Mouse (Mus musculus) spleen, postnatal 4 days (tissue): ENCODE data around the gene Gm8677.
"Not testable (repeated sequence)": the region's sequence is repeated elsewhere in the genome, so short reads cannot be mapped to it uniquely, and the experiment has no call there.

Experiments
- DNase-seq, 2 experiments: peaks; one replicate each; pipeline ENCODE4 v3.0.0; 2022; ENCODE audit warnings: low spot score in 2 of 2

Gm8677 gene

DNA sequence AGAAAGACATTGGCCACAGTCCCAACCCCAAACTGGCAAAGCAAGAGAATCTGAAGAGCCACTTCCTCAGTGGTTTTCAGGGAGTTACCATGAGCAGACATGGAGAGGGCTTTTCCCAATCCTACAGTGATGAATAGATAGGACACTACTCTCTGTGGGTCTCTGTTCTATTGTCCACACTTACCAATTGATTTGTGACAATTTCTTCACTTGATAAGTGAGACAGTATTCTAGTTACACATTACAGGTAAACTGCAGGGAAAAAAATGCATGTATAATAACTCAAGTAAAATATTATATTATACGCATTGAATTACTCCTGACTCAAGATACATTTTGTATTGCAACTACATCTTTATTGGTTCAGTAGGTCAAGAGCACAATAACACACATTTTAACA, at the start of gene Gm8677:
Gene Gm8677, minus strand, starts transcription at position 101 of the 400 bp plus-strand sequence.
- DNase-seq: not testable (repeated sequence)

DNA sequence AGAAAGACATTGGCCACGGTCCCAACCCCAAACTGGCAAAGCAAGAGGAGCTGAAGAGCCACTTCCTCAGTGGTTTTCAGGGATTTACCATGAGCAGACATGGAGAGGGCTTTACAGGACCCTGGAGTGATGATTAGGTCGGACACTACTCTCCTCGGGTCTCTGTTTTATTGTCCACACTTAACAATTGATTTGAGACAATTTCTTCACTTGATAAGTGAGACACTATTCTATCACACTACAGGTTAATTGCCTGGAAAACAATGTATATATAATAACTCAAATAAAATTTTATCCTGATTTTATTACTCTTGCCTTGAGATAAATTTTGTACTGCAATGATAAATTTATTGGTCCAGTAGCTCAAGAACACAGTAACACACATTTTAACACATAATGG, 30.6 kb upstream of the Gm8677 start, which contains the start of gene Gm4201:
Gene Gm4201, minus strand, starts transcription at position 101 of the 400 bp plus-strand sequence.
- not testable (repeated sequence) for DNase-seq

DNA sequence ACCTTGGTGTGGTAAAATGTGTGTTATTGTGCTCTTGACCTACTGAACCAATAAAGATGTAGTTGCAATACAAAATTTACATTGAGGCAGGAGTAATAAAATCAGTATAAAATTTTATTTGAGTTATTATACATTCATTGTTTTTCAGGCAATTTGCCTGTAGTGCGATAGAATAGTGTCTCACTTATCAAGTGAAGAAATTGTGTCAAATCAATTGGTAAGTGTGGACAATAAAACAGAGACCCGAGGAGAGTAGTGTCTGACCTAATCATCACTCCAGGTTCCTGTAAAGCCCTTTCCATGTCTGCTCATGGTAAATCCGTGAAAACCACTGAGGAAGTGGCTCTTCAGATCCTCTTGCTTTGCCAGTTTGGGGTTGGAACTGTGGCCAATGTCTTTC, 12.0 kb downstream of the Gm8677 start, which contains the start of gene Vmn1r152:
Gene Vmn1r152, plus strand, starts transcription at position 301 of the 400 bp plus-strand sequence.
- DNase-seq: not testable (repeated sequence)

DNA sequence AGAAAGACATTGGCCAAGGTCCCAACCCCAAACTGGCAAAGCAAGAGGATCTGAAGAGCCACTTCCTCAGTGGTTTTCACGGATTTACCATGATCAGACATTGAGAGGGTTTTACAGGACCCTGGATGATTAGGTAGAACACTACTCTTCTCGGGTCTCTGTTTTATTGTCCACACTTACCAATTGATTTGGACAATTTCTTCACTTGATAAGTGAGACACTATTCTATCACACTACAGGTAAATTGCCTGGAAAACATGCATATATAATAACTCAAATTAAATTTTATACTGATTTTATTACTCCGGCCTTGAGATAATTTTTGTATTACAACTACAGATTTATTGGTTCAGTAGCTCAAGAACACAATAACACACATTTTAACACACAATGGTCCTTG, 35.1 kb downstream of the Gm8677 start, which contains the start of gene Vmn1r151:
Gene Vmn1r151, minus strand, starts transcription at position 101 of the 400 bp plus-strand sequence.
- not testable (repeated sequence) for DNase-seq
